Mouse (Mus musculus): ENCODE measurements at regions not wholly inside any gene's neighbourhood (a gene's known extent, or its start where the extent isn't known, plus 50 kb on each side); places are given as distances from the start of the nearest gene placed in this dataset.

DNA sequence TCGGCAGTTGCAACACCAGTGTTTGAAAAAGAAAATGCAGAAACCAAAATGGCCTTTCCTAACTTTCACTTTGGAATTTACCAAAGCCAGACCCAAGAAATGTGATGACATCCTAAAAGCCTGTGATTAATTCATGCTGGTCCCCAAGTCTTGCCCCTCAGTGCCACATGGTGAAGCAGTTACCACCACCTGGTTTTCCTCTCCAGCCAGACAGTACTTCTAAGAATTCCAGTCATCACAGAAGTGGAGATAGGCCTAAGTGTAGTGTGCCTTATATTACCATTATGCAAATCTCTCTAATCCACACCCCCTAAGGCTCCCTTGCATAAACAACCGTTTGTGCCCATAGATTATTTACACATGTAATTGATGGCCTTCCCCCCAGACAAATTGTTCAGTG lies 311.0 kb downstream of the Cxcl12 start:
- intact Hi-C loops (cut with DNase I; ENCODE audit: low total_unique reads), result no loop called here
- no peak for DNase-seq

DNA sequence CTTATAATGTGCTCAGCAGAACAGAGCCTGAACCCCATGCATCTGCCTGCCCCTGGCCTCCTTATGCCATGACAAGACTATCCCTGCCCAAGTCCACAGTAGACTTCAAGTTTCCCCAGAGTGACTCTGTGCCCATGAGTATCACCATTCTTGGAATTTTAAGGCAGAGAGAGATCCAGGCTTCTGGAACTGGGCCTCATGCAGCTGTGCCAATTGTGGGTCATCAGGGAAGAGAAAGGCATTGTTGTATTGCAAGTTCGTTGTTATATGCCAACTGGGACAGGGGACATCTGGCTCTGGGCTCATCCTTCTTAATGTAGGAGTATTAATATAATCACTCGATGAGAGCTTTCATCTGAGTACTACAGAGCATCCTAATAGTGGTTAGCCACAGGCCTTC lies 312.1 kb downstream of the Cxcl12 start:
- intact Hi-C loops (cut with DNase I; ENCODE audit: low total_unique reads), result no loop called here
- DNase-seq, result no peak

DNA sequence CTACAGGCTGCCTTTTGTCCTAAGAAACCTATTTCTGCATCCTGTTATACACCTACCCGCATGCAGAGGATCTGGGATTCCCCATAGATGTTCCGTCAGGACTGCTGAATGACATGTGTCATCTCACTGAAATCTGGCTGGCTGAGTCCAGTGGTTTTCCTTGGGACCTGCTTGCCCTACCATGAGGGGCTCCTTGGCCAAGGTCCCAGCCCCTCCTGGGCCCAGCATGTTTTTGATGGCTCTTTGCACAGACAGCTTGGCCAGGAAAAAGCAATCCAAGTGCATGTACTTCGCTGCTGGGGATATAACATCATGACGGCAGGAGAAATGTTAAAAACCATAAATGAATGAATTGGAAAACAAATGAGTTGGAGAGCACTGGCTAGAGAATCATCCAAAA lies 320.8 kb downstream of the Cxcl12 start:
- DNase-seq, result no peak
- intact Hi-C loops (cut with DNase I; ENCODE audit: low total_unique reads), result no loop called here

DNA sequence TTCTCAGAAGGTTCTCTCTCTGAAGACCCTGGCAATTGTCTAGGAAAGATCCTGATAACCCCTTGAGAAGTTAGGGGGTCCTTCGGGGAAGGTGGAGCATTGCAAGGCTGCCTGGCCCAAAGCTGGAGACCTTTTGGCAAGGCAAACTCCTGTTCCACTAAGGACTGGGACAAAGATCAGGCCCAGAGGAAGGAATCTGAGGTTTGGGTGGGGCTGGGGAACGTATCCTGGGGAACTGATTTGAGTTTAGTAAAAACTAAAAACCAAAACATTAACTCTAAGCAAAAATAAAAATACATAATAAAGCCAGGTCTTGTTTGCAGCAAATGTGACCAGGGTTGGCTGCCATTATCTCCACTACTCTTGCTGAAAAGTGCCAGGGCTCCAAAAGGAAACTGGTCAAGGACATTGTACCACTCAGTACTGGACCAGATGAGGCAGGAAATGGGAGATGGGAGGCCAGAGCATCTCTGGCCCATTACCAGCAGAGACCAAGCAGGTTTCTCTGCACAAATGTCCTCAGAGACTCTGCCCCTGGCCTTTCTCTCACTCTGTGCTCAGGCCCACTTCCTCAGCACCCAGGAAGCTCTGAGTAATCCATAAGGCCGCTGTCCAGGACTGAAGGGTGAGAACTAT lies 321.5 kb downstream of the Cxcl12 start:
- intact Hi-C loops (cut with DNase I; ENCODE audit: low total_unique reads), result no loop called here

DNA sequence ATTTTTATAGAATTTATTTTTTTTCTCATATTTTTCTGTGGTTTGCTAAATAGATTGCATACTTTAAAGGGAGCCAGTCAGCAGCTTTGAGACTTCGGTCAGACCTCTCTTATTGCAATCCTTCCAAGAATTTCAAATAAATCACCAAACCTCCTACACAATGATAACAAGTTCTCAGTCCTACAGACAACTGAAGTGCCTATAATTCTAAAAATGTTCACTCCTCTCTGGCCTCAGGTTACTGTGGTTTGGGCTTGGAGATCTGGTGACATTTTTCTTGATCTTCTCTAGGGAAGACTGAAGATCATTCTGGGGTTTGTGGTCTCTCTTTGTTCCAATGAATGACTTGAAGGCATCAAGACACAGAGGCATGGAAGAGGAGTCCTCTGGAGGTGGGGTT lies 326.6 kb downstream of the Cxcl12 start:
- no peak for DNase-seq
- intact Hi-C loops (cut with DNase I; ENCODE audit: low total_unique reads), result no loop called here

More for the DNA sequence above, 321.5 kb downstream of the Cxcl12 start:
- no peak for DNase-seq

DNA sequence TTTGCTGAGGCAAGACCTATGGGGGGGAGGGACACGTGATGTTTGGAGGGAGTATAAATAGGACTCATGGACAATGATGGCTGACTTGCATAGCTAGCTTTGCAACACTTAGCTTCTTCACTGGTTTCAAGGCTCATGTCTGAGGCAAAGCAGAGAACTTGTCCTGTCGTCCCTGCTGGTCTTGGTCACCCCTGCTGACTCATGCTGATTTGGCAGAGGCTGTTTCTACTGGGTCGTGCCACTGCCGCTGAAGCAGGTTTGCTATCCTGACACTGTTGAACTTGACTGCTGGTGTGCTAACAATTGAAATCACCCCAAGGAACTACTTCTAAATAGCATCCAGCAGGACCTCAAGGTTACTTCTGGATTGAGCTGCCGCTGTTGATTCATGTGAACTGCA lies 329.0 kb downstream of the Cxcl12 start:
- no peak for DNase-seq
- intact Hi-C loops (cut with DNase I; ENCODE audit: low total_unique reads), result no loop called here

DNA sequence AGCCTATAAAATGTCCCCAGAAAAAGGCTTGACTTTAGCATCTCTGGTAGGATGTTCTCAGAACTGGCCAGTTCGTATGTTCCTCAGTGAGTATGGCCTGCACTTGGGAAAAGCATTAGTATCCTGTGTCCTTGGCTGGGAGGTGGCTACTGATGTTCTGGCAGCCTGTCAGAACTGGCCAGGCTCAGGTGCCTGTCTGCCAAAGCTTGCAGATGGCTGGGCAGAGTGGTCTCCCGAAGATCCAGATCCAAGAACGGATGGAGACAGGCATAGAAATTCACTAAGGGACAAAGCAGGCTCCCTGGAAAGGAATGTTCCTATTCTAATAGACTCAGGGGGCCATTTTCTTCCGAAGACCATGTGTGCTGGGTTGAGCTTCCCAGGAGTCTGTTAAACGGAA lies 329.6 kb downstream of the Cxcl12 start:
- DNase-seq, result peak; percentile 24
- intact Hi-C loops (cut with DNase I; ENCODE audit: low total_unique reads), result no loop called here

DNA sequence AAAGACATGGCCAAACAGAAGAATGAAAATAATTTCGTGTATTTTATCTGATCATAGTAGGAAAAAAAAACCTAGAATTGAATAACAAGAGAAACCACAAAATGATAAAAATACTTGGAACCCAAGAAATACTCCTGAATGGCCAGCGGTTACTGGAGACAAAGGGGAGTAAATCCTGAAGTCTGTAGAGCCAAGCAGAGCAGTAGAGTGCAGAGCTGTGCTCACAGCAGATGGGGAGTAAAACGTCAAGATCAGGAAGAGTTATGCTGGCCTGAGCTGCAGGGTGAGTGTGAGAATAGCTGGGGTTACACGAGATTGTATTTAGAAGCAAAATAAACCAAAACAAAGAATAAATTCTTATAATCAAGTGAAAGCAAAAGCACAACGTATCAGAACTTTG lies 334.0 kb downstream of the Cxcl12 start:
- DNase-seq, result no peak
- intact Hi-C loops (cut with DNase I; ENCODE audit: low total_unique reads), result no loop called here

DNA sequence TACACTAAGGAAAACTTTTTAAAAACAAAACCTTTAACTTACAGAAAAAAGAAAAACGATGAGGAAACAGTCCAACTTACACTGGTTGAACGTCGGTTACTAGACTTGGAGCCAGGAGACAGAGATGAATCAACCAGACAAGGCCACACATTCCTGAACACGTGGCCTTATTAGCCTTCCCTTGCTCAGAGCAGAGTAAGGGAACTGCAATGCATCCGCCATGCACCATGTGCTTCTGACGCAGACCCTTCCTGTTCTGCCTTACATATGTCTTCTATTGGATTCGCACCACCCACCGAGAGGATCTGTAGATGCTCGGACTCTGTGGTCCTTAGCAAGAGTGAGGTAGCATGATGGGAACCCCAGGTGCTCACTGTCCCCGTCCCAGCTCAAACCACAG lies 336.2 kb upstream of the Zfp637 start:
- DNase-seq, result no peak
- intact Hi-C loops (cut with DNase I; ENCODE audit: low total_unique reads), result no loop called here

DNA sequence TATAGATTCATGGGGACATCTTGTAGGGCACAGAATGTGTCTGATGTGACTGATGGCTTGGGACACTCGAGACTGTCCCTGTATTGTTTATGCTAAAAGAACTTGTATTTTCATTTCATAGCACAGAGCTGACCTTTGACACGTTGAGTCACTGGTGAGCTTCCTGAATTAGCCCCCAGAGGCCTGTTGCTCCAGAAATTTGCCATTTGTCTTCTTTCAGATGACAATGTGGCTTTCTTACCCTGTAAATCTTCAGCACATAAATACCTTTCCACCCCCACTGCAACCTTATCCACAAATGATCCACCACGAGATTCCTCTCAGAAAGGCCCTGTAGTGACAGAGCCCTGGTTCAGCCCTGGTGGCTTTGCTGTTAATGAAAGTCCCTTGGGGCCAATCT lies 335.5 kb upstream of the Zfp637 start:
- intact Hi-C loops (cut with DNase I; ENCODE audit: low total_unique reads), result no loop called here
- DNase-seq, result no peak

DNA sequence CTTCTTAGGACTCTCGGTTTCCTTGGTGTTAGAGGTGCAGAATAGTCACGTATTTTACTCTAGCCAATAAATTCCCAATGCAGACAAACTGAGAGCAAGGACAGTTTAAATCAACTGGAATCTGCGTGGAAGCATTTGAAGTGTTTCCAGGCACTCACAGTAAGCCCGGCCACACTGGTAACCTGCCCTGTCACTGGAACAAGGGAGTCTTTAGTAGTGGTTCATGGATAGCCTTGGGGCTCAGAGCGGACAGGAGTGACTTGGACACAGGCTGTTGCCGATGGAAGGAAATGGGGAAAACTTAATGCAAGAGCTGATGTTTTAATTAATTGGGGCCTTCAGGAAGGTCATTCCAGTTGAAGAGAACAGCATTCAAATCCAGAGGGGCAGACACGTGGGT lies 334.4 kb upstream of the Zfp637 start:
- DNase-seq, result no peak
- intact Hi-C loops (cut with DNase I; ENCODE audit: low total_unique reads), result no loop called here

DNA sequence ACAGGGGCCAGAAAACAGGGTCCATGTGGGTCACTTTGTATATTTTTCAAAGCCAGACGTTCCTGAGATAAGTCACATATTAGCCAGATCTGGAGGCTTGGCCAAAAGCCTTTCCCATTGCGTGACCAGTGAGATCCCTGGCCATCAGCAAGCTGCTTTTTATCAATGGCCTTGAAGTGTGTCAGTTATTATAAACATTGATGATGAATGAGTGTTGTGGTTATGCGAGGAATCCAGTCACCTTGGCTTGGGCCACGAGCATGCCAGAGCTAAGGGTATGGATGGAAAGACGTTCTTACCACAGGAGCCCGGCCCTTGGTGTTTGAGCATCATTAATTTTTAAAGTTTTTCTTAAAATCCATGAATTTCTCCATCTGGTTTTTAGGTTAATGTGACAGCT lies 332.1 kb upstream of the Zfp637 start:
- intact Hi-C loops (cut with DNase I; ENCODE audit: low total_unique reads), result no loop called here
- DNase-seq, result no peak

DNA sequence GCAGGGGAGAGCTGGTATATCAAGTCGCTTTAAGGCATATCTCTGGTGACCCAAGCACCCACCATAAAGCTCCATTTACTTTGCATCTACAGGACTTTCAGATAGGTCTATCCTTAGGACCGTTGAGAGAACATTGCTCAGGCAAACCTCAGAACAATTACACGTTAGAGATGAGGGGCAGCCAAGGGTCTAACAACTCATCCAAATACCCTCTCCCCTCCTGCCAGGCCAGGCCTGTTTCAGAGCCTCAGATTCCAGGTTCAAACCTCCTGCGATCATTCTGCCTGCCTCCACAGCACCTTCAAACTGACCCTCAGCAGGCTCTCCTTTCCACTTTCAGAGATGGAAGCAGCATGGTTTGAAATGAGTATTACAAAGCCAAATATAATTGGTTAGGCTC lies 331.0 kb upstream of the Zfp637 start:
- intact Hi-C loops (cut with DNase I; ENCODE audit: low total_unique reads), result no loop called here
- no peak for DNase-seq

DNA sequence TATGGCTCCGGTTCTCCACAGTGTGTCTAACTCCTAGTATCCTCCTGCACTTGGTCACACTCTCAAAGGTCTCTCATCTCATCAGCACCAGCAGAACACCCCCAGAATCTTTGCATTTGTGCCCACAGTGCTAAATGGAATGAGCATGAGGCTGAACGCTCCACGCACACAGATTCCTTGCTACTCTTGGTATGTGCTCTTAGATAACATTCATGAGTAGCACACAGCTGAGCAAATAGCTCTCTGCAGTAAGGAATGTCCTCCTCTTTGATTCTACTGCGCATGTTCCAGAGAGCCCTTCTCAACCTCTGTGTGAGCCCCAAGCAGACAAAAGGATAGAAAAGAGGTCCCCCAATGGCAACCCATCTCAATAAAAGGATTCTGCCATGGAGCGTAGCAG lies 326.1 kb upstream of the Zfp637 start:
- no peak for DNase-seq
- intact Hi-C loops (cut with DNase I; ENCODE audit: low total_unique reads), result no loop called here

DNA sequence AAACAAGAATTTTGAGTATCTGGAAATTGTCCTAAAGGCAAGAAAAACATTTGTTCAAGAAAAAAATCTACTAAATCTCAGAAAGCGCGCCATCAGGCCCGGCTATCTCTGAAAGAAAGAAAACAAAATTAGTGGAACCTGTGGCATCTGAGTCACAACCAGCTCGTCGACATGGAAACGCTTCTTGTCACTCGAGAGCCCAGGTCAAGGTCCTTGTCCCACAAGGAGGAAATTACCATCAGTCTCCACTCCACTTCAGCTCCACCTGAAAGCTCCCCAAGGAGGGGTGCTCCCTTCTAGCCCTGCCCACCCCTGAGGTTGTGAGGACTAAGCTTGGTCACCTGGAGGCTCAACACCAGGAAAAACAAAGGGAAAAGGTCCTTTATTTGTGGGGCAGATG lies 324.1 kb upstream of the Zfp637 start:
- intact Hi-C loops (cut with DNase I; ENCODE audit: low total_unique reads), result no loop called here
- DNase-seq, result no peak

DNA sequence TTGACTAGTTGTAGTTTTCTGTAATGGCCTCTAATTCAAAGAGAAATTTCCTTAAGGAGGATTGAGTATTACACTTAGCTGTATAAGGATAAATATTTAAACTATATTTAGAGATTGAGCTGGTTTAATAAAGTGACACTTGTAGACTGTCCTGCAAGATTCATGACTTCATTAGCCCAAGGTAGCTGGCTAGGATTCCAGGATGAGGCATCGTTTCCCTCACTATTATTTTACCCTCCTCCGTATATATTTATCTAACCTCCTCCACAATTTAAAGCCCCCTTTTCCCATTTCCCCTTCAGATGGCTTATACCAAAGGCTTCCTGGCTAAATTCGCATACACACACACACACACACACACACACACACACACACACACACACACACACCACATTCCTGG lies 322.0 kb upstream of the Zfp637 start:
- intact Hi-C loops (cut with DNase I; ENCODE audit: low total_unique reads), result no loop called here
- DNase-seq, result no peak

DNA sequence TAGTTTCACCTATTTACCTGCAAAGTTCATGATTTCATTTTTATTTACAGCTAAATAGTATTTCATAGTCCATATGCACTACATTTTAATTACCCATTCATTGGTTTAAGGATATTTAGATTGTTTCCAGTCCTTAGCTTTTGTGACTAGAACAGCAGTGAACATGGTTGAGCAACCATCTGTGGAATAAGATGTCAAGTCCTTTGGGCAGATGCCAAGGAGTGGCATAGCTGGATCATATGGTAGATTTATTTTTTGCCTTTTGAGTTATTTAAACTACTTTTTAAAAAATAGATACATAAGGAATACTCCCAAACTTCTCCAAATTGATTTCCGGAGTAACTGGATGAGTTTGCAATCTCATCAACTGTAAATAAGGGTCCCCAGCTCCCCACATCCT lies 321.5 kb upstream of the Zfp637 start:
- intact Hi-C loops (cut with DNase I; ENCODE audit: low total_unique reads), result no loop called here
- DNase-seq, result no peak

DNA sequence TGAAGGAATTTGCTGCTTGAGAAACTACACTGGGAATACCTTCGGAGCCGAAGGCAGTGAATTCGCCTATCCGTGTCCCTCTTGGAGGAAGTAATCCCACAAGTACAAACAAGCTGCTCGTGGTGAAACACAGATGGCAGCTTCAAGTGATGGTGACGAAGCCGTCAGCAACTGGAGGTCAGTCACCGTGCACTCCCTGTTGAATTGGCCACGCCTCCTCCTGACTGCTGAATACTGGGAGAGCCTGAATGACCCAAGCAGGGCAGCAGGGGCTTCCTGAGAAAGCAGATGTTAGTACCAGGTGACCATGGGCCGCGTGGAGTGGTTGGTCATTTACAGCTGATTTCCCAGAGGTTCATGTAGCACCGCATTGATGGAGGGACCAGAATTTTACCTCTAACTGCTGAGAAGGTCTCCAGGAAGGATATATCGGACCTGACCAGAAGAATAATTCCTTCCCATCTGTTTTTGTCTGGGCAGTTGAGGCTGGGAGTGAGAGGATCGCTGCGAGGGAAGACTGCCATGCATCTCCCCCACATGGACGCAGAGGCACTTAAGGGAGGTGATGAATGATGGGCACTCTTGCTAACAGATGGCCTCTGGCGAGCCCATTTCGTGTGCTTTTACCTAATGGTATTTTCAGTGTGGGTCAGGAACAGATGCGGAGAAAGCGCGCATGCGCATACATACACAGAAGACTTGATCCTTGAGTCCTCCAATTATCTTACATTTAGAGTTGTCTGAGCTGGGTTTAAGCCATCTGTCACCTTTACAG lies 314.6 kb upstream of the Zfp637 start:
- DNase-seq, result no peak
- intact Hi-C loops (cut with DNase I; ENCODE audit: low total_unique reads), result no loop called here

DNA sequence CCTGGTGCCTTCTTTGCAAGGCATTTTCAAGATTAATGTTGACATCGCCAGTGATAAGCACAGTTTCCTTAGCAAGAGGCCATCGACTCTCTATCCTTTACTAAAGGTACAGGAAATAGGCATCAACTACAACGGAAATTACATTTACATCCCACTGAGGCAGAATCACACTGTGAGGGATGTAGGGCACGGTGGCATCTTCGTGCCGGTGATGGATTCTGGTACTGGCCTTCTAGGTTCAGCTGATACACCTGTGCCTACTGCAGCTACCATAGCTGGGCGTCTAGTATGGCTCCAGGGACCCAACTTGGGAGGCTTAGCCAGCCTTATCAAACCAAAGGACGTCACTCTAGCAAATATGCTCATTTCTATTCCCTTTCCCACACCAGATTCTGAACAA lies 313.5 kb upstream of the Zfp637 start:
- intact Hi-C loops (cut with DNase I; ENCODE audit: low total_unique reads), result no loop called here
- no peak for DNase-seq

DNA sequence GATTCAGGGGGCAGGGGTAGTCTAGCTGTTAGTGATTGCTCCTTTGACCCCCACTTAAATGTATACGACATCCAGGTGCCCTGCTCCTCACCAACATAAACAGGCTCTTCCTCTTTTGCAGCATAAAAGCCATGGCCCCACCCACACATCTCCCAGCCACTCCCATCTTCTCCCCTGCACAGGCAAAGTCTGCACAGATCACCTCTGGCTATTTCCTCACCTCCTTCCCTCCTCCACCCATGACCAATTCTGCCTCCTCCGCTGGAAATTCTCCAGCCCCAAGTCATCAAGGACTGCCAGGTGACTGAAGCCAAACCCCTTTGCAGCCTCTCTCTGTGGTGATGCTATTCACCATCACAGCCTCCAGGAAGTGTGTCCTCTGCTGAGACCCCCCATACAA lies 306.8 kb upstream of the Zfp637 start:
- intact Hi-C loops (cut with DNase I; ENCODE audit: low total_unique reads), result no loop called here
- DNase-seq, result no peak

DNA sequence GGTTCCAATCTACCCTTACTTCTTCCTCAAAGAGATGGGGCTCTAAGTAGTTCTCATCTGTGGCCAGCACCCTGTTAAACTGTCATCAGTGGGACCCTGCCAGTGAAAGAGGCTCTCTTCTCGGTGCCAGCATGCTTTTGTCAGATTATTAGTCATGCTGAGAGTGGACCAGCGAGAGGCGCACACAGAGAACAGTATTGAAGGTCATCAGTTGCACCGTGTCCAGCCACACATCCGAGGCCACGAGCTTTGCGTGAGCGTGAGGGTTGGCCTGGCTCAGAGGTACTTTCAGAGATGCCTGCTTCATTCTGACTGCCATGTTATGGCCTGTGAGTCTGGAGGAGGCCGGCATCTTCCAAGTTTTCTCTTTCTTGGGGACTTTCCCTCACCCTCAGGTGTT lies 306.0 kb upstream of the Zfp637 start:
- intact Hi-C loops (cut with DNase I; ENCODE audit: low total_unique reads), result no loop called here

DNA sequence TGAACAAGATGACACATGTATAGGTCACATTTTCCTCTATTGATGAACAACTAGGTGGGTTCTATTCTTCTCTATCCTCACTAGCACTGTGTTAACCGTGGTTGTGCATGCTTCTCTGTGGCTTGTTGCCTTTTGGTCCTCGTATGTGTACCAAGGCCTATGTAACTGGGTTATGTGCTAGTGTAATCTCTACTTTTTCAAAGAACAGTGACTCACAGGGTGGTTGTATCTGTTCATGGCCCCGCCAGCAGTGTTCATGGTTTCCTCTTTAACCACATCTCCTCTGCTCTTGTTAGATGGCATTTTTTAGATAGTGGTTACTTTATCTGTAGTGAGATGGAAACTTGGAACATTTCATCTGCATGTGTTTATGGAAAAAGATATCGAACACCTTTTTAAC lies 304.9 kb upstream of the Zfp637 start:
- DNase-seq, result no peak
- intact Hi-C loops (cut with DNase I; ENCODE audit: low total_unique reads), result no loop called here

More for the DNA sequence above, 306.0 kb upstream of the Zfp637 start:
- DNase-seq, result no peak

Data from gastrocnemius, postnatal 14 days (tissue).